Mouse (Mus musculus): ENCODE measurements around the gene Spata13. TPM values are rescaled to one million over a fixed set of nuclear protein-coding genes. Genes with fewer than 3 reads are reported as not detected.
A peak's percentile ranks its signal among the peaks of the same experiment; 100 is the strongest.

Spata13 gene
- total RNA-seq, 2 experiments from 2014 or later: 29.9 to 31.4 TPM

GRCm38 (mm10) chr14:60671504-60671903 is 37.7 kb downstream of the Spata13 start:
- no peak for DNase-seq (ENCODE audit: low spot score in 2 of 2)

- DNase-seq (ENCODE audit: low spot score in 2 of 2): no peak
These were observed 41.9 kb downstream of the Spata13 start for GRCm38 (mm10) chr14:60675697-60676096.

- DNase-seq (ENCODE audit: low spot score in 2 of 2): no peak
These were observed 43.0 kb downstream of the Spata13 start for GRCm38 (mm10) chr14:60676625-60677314.

- peak; percentile 53 to 72 for DNase-seq (ENCODE audit: low spot score in 2 of 2)
These were observed 48.7 kb downstream of the Spata13 start for GRCm38 (mm10) chr14:60682361-60683023.

- no peak for DNase-seq (ENCODE audit: low spot score in 2 of 2)
These were observed 50.2 kb downstream of the Spata13 start for GRCm38 (mm10) chr14:60683989-60684388.

- DNase-seq (ENCODE audit: low spot score in 2 of 2): no peak
These were observed 52.9 kb downstream of the Spata13 start for GRCm38 (mm10) chr14:60686733-60687132.

- DNase-seq (ENCODE audit: low spot score in 2 of 2): no peak
These were observed 53.4 kb downstream of the Spata13 start for GRCm38 (mm10) chr14:60687241-60687640.

GRCm38 (mm10) chr14:60688509-60689205 is 54.9 kb downstream of the Spata13 start:
- peak; percentile 79 to 80 for DNase-seq (ENCODE audit: low spot score in 2 of 2)

GRCm38 (mm10) chr14:60689768-60690167 is 56.0 kb downstream of the Spata13 start:
- DNase-seq (ENCODE audit: low spot score in 2 of 2): no peak

- DNase-seq (ENCODE audit: low spot score in 2 of 2): no peak
These were observed 56.8 kb downstream of the Spata13 start for GRCm38 (mm10) chr14:60690631-60691030.

- no peak for DNase-seq (ENCODE audit: low spot score in 2 of 2)
These were observed 59.3 kb downstream of the Spata13 start for GRCm38 (mm10) chr14:60693122-60693536.

GRCm38 (mm10) chr14:60693666-60694065 is 59.9 kb downstream of the Spata13 start:
- no peak for DNase-seq (ENCODE audit: low spot score in 2 of 2)

- peak; percentile 84 to 85 for DNase-seq (ENCODE audit: low spot score in 2 of 2)
These were observed 60.6 kb downstream of the Spata13 start for GRCm38 (mm10) chr14:60694215-60694997.

- no peak for DNase-seq (ENCODE audit: low spot score in 2 of 2)
These were observed 63.5 kb downstream of the Spata13 start for GRCm38 (mm10) chr14:60697351-60697750.

GRCm38 (mm10) chr14:60698980-60699379 is 65.2 kb downstream of the Spata13 start:
- no peak for DNase-seq (ENCODE audit: low spot score in 2 of 2)

- no peak for DNase-seq (ENCODE audit: low spot score in 2 of 2)
These were observed 68.8 kb downstream of the Spata13 start for GRCm38 (mm10) chr14:60702377-60703140.

GRCm38 (mm10) chr14:60704510-60704909 is 70.7 kb downstream of the Spata13 start:
- no peak for DNase-seq (ENCODE audit: low spot score in 2 of 2)

- no peak for DNase-seq (ENCODE audit: low spot score in 2 of 2)
These were observed 71.2 kb downstream of the Spata13 start for GRCm38 (mm10) chr14:60704961-60705360.

GRCm38 (mm10) chr14:60709192-60709591 is 75.4 kb downstream of the Spata13 start:
- DNase-seq (ENCODE audit: low spot score in 2 of 2): no peak

- no peak for DNase-seq (ENCODE audit: low spot score in 2 of 2)
These were observed 75.9 kb downstream of the Spata13 start for GRCm38 (mm10) chr14:60709749-60710148.

- DNase-seq (ENCODE audit: low spot score in 2 of 2): no peak
These were observed 77.4 kb downstream of the Spata13 start for GRCm38 (mm10) chr14:60711161-60711560.
